Mouse (Mus musculus) bone marrow macrophage, adult 2 months (primary cell): Measurements from ENCODE around the gene Hsf5.

ENCODE experiments used
- CTCF ChIP-seq: IDR thresholded peaks from 2 replicates; pipeline ENCODE4 v1.5.1; 2012; ENCODE audit warnings: low read depth, mild to moderate bottlenecking, low read length, moderate library complexity
- POLR2A ChIP-seq: IDR thresholded peaks from 2 replicates; pipeline ENCODE4 v1.6.1; 2012; ENCODE audit warnings: mild to moderate bottlenecking, low read depth, low read length, borderline replicate concordance

GRCm38 (mm10) chr11:87589605-87590004, 27.4 kb upstream of the Hsf5 start:
- TF ChIP-seq CTCF = no peak
- no peak for TF ChIP-seq POLR2A
